Mouse (Mus musculus) bone marrow, adult 2 months (tissue): Measurements from ENCODE around the gene Pdlim1.
"Not testable (repeated sequence)": the region's sequence is repeated elsewhere in the genome, so short reads cannot be mapped to it uniquely, and the experiment has no call there.

Experiments
- CTCF ChIP-seq: fragments of 200-500 bp; IDR thresholded peaks from 2 replicates; pipeline ENCODE4 v1.5.1; 2011; ENCODE audit warnings: low read length, control low read depth; ENCODE audit not compliant: control insufficient read depth, insufficient read depth
- POLR2A ChIP-seq: fragments of 200-500 bp; IDR thresholded peaks from 2 replicates; pipeline ENCODE4 v1.6.1; 2011; ENCODE audit warnings: low read depth, mild to moderate bottlenecking, control low read depth, low read length, borderline replicate concordance; ENCODE audit not compliant: control insufficient read depth

DNA sequence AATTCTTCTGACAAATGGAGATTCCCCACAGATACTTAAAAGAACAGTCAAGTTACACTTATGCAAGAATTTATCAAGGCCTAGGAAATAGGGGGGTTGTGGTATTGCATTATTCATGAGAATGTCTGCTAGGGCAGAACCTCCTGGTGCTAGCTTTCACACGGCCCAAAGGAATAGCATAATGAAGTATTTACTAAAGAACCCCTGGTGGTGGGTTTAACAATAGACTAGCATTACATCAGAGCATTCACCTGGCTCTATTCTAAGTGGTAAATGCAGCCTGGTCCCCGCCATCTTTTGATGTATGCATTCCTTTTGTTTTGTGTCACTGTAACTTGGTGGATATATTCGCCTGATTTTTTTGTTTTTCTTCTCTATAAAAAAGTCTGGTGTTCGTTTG is 68.7 kb downstream of the Pdlim1 start:
- TF ChIP-seq CTCF, POLR2A: not testable (repeated sequence)
